Mouse (Mus musculus): ENCODE measurements around the gene Espn.

Espn gene

DNA sequence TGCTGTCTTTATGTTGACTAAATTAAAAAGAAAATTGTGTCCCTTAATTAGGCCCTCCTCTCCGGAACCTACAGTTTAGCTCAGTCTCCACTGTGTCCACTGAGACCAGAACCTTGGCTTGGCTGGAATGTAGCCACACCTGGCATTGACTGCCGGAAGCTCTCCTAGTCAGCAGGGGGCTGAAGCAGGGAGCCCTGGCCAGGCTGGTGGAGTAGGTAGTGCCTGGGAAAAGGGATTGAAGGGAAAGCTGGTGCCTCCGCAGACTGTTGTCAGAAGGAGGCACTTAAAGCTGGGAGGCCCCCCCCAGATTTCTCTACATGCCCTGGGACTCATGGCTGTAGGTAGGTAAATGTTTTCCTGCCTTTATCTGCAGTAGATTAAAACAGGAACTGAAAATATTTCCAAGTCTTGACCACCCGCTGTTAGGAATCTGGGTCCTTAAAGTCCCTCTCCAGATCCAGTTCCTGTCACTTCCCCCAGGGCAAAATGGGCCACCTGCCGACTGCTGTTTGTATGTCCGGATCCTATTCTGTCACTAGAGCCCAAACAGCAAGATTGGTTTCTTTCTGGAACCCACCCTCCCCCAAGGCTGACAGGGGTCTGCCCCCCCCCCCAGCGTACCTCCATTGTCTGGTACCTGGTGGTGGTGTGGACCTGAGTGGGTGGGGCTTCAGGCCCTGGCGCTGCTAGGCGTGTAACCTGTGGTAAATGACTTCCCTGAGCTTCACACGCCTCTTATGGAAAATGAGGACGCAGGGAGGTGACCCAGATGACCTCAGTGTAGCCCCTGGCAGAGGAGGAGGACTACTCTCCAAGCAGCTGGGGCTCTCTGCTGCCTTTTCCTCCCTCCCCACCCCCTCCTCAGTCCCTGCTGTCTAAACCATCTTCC lies 54.0 kb downstream of the Espn start:
- DNase-seq (ENCODE audit: low read depth, low spot score), result no peak

GRCm38 (mm10) chr4:152096927-152097326 lies 55.2 kb downstream of the Espn start:
- DNase-seq (ENCODE audit: low read depth, low spot score), result no peak

DNA sequence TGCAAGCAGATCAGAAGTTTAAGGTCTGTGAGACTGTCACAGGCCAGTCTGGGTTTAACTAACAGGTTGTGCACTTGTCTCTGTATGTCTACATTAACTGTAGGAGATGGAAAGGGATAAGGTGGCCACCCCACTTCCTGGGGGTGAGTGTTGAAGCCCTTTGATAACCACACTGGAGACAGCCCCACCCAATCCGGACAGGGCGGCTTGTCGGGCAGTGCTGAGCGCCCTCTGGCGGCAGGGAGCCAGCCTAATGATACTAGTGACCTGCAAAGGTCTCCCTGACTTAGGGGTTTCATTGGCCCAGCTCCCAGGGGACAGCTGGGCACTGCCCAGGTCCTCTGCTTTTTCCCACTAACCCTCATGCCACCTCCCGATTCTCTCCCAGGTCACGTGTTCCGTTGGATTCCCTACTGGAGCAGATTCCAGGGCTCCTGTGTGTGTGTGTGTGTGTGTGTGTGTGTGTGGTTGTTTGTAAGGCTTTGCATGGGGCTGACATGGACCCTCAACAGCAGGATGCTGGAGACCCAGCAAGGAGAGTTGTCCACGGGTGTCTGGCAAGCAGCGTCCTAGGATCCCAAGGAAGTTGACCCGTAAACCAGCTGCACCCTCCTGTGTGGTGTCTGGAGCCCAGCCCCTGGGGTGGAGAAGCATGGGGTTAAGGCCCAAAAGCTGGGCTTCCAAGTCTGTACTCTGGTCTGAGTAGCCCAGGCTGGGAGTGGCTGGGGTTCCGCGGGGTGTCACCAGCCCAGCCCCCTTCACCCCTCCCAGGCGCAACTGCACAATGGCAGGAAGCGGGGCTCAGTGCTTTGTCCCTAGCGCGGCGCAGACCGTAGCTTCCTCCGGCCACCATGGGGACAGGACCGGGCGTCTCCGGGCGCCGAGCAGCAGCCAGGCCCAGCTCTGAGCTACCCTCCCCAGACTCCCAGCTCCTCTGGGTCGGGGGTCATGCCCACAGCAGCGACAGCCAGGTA lies 55.9 kb downstream of the Espn start:
- DNase-seq (ENCODE audit: low read depth, low spot score), result peak; percentile 52

DNA sequence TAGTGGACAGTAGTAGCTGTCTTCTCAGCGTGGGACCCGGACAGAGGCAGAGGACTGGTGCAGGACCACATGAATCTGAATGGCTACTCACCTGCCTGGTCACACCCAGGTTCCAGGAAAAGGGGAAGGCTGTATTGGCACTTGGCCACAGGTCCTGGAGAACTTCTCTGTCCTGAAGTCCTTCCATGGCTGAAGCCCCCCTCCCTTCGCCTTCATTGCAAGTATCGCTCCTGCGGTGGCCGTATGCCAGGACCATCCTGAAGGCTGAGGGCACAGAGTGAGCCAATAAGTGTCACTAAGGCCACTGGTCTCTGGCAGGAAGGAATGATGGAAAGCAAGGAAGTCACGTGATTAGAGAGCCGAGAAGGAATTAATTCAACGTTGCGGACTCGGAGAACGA lies 57.9 kb downstream of the Espn start:
- no peak for DNase-seq (ENCODE audit: low read depth, low spot score)

GRCm38 (mm10) chr4:152092751-152093293 lies 59.3 kb downstream of the Espn start:
- peak; percentile 60 for DNase-seq (ENCODE audit: low read depth, low spot score)

GRCm38 (mm10) chr4:152090191-152090590 lies 62.0 kb downstream of the Espn start:
- no peak for DNase-seq (ENCODE audit: low read depth, low spot score)

DNA sequence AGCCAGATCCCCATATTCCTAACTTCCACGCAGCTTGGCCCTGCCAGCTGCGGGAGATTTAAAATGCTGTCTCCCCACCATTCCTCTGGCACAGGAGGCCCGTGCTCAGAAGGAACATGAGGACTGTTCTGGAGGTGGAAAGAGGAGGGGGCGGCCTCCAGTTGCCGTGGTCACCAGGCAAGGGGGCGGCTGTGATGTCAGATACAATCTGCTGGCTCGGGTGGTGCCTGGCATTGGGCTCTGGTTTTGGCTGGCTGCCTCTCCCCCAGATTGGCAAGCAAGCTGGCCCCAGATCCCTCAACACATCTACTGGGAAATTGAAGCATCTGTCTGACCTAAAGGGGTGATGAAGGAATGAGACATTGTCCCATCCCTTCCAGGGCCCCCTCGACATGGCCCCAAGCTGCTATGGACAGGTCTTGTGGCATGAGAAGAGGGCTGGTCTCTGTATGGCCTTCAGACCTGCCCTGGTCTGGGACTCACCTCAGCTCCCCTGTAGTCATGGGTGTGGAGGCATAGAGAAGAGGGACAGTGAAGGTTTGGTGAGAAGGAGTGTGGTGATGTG lies 63.5 kb downstream of the Espn start:
- no peak for DNase-seq (ENCODE audit: low read depth, low spot score)

GRCm38 (mm10) chr4:152088133-152088532 lies 64.0 kb downstream of the Espn start:
- DNase-seq (ENCODE audit: low read depth, low spot score), result peak; percentile 44

DNA sequence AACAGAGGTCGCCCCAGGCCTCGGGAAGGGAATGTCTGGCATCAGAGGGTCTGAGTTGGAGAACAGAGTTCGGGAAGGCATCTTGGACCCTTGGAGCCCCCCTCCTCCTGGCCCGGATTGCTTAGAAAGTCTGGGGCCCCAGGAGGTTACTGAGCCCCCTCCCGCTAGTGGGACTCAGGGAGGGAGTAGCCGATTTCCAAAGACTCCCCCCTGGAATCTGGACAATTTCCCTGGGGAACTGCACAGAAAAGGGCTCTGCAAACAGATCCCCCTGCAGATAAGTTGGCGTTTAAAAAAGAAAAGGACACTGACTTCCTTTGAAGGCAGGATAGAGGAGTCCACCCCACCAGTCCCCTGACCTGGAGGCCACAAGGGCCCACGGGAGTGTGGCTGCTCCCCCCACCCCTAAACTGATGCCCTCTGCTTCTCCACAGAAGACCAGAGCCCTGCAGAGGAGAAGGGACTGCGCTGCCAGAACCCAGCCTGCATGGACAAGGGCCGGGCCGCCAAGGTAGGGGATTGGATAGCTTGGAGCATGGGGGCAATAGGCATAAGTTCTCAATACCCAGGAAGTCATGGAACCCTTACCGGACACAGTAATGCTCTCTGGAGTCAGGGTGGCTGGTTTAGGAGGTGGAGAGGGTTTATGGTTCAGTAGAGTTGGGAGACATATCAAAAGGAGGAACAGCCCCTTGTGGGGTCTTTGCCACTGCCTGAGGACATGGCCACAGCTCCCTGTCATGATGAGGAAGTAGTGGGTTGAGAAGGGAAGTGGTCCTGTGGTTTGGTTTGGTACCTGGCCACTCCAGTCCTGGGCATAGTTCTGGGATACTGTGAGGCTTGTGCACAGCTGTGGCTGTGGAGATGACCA lies 64.7 kb downstream of the Espn start:
- no peak for DNase-seq (ENCODE audit: low read depth, low spot score)

DNA sequence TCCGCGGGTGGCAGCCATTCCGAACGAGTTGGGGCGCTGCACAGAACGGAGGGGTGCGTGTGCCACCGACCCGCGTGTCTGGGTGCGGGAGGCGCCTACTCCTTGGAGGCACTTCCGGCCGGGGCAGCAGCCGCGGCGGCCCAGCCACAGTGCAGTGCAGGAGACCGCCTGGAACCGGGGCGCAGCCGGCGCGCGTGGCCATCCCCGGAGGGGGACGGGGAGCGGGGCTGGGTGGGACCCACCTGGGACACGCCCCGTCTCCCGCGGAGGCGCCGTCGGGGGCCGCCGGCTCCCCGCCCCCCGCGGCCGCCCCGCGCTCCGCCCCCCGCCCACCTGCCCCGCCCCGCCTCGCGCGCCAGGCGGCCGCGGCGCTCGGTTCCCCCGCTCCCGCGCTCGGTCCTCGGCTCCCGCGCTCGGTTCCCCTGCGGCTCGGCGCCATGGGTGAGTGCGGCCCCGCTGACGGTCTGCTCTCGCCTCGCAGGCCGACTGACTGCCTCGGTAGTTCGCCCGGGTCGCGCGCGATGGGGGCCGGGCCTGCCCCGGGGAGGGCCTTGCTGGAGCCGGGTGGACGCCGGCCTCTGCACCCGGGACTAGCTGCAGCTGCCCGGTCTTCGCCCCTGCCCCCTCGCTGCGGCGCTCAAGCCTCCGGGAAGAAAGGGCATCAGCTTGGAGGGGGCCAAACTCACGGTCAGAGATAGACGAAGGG lies 65.5 kb downstream of the Espn start:
- DNase-seq (ENCODE audit: low read depth, low spot score), result peak; percentile 34

GRCm38 (mm10) chr4:152084616-152085015 lies 67.6 kb downstream of the Espn start:
- no peak for DNase-seq (ENCODE audit: low read depth, low spot score)

DNA sequence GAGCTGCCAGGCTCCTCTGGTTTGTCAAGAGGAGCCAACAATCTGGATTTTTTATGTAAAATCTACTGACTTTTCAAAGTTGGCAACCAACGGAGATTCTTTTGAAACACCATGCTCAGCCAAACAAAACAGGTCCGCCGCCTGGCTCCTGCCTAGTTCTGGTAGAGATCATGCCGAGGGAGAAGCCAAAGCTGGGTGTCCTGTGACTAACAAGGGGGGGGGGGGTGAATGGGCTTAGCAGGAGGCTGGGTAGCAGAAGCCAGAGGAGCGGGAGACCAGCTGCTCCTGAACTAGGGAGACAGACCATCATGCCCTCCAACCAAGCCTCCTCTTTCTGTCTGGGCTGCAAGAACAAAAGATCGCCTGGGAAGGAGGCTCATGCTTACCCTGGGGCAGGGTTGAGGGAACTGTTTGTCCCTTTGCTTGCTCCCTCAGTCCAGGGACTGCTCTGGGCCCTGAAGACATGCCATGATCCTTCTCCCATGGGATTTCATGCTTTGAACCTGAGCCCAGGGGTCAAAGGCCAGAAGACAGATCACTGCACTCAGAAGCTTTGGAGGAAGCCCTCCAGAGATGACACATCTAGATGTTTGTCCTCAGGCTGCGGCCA lies 68.5 kb downstream of the Espn start:
- DNase-seq (ENCODE audit: low read depth, low spot score), result peak; percentile 43

GRCm38 (mm10) chr4:152079931-152080330 lies 72.2 kb downstream of the Espn start:
- DNase-seq (ENCODE audit: low read depth, low spot score), result no peak

DNA sequence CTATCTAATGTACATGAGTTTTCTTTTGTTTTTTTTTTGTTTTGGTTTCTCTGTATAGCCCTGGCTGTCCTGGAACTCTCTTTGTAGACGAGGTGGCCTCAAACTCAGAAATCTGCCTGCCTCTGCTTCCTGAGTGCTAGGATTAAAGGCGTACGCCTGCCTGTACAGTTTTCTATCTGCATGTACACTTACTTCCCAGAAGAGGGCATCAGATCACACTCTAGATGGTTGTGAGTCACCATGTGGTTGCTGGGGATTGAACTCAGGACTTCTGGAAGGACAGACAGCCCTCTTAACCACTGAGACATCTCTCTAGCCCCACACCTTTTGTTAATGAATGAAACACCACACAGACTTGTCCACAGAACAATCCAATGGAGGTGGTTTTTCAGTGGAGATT lies 72.9 kb downstream of the Espn start:
- no peak for DNase-seq (ENCODE audit: low read depth, low spot score)

- no peak for DNase-seq (ENCODE audit: low read depth, low spot score)
Observed at GRCm38 (mm10) chr4:152078105-152078530, 74.1 kb downstream of the Espn start.

DNA sequence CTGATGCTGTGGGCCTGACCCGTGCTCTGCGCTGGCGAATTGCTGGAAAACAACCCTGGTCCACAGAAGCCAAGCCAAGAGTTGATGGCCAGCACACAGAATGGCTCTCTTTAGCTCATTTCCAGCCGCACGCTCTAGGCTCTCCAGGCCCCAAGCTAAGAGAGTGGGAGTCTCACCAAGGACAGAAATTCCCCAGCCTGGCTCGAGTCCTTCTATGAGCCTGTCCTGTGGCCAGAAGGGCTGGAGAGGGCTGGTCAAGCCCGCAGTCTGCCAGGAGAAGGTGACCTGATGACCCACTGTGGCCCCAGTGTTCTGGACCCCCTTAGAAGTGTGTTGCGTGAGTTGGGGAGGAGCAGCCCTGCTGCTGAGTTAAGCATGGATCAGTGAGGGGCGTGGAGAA lies 75.0 kb downstream of the Espn start:
- DNase-seq (ENCODE audit: low read depth, low spot score), result no peak

DNA sequence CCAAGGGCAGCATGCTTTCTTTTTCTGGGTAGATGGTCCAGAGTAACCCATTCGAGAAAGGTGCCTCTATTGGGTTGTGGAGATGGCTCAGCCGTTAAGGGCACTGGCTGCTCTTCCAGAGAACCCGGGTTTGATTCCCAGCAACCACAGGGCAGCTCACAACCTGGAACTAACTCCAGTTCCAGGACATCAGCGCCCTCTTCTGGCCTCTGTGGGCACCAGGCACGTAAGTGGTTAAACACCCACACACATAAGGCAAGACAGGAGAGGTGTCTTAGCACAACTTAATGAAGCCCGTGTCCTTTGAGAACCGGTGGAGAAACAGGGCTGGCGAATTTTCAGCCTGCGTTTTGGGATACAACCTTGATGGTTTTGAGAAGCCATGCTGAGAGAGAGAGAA lies 77.6 kb downstream of the Espn start:
- DNase-seq (ENCODE audit: low read depth, low spot score), result no peak

- DNase-seq (ENCODE audit: low read depth, low spot score), result no peak
Observed at GRCm38 (mm10) chr4:152073715-152074114, 78.5 kb downstream of the Espn start.

DNA sequence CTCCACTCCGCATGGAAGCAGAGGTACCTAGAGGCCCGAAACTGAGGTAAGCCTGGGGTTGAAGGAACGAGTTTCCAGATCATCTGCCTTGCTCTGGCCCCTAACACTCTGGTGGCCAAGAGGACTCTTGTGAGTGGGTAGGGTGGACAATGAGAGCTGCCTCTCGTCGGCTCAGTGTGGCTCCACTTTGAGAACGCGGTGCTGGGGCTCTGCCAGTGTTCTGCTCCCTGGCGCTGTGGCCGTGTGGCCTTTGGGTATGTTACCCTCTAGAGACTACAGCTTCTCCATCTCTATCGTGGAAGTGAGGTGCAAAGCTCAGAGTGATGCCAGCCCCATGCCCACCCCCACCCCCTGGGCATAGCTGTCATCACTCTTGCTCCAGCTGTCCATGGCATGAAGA lies 79.5 kb downstream of the Espn start:
- DNase-seq (ENCODE audit: low read depth, low spot score), result no peak

DNA sequence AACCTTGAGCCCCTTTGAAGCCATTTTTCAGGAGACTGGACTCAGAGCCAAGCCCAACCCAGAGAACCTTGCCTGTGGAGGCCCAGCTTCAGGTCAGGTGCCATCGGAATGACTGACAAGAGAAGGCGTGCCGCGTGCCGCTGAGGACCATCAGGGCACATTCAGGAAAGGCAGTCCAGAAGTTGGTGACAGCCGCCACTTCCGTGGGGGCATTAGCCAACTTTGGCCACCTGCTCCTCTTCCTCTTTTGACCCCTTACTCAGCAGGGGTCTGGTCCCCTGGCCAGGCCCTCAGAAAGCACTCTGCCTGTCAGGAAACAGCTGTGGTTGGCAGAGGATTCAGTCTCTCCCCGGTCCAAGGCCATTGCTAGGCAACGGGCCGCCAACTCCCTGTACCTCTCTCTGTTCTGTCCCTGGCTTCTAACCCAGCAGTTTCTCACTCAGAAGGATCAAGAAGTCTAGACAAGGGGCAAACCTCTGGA lies 80.0 kb downstream of the Espn start, which contains the start of gene Plekhg5:
Gene Plekhg5, plus strand, starts transcription at position 378 of the 481 bp plus-strand sequence.
- no peak for DNase-seq (ENCODE audit: low read depth, low spot score)
